Mouse (Mus musculus): ENCODE data around the gene Adcy9.
"Not testable (repeated sequence)": the region's sequence is repeated elsewhere in the genome, so short reads cannot be mapped to it uniquely, and the experiment has no call there.

Gene Adcy9

GRCm38 (mm10) chr16:4267453-4267852 lies 152.8 kb downstream of the Adcy9 start:
- no peak for DNase-seq

- no peak for DNase-seq
These were observed 154.9 kb downstream of the Adcy9 start for GRCm38 (mm10) chr16:4265351-4265750.

- no peak for DNase-seq
These were observed 156.8 kb downstream of the Adcy9 start for GRCm38 (mm10) chr16:4263486-4263885.

GRCm38 (mm10) chr16:4257546-4257945 lies 162.8 kb downstream of the Adcy9 start:
- DNase-seq: no peak

- DNase-seq: no peak
These were observed 171.5 kb downstream of the Adcy9 start for GRCm38 (mm10) chr16:4248791-4249190.

- DNase-seq: not testable (repeated sequence)
These were observed 175.1 kb downstream of the Adcy9 start for GRCm38 (mm10) chr16:4245241-4245640.

All from right cerebral cortex, postnatal 14 days (tissue).